Mouse (Mus musculus): ENCODE data around the gene Olfr558. TPM values are rescaled to one million over a fixed set of nuclear protein-coding genes. Genes with fewer than 3 reads are reported as not detected.

Olfr558 gene
- total RNA-seq, 1 experiment = not detected

DNA sequence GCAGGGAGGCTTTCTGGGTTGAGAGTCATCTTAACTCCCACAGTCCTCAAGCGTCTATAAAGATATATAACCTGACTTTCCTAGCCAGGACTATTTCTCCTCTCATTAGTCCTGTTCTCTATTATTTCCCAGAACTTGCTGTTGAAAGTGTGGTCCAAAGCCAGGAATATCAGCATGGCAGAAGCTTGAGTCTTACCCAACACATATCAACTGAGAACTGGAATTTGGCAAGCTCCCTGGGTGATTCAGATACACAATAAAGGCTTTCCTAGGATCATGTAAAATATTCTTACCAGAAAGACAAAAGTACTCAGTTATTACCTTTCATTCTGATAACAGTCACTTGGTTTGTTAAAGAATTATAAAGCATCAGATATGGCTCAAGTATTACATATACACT lies 20.1 kb upstream of the Olfr558 start:
- TF ChIP-seq MAFK (IDR thresholded peaks at IDR 0.05; ENCODE audit: insufficient read depth, low read depth, low read length) (no peak), HCFC1 (IDR thresholded peaks at IDR 0.05; ENCODE audit: borderline replicate concordance, insufficient read depth, low read length) (no peak), CHD2 (IDR thresholded peaks at IDR 0.05; ENCODE audit: low read depth, low read length) (no peak), ZNF384 (IDR thresholded peaks at IDR 0.05; ENCODE audit: low read depth, low read length) (no peak), ZC3H11A (IDR thresholded peaks at IDR 0.05; ENCODE audit: borderline replicate concordance, low read depth, low read length) (no peak)
- H3K4me1 ChIP-seq (ENCODE audit: control insufficient read depth in 2 of 2, insufficient read depth in 2 of 2, low read length in 2 of 2, poor library complexity in 1 of 2) = no peaks in the 10 kb centered on the region; a peak in 1 of 4 replicates
- peaks cover 2% of the 10 kb centered on the region; the same call in 1 of the 2 replicates for H3K36me3 ChIP-seq (ENCODE audit: control insufficient read depth, insufficient read depth, low read length, poor library complexity, severe bottlenecking)
- no peak for DNase-seq (ENCODE audit: low read depth, low spot score)
- H3K27ac ChIP-seq (ENCODE audit: insufficient read depth, low read depth, low read length, poor library complexity, severe bottlenecking) = no peak overlapping the region
- H3K4me3 ChIP-seq (ENCODE audit: insufficient read depth in 1 of 2, low read depth in 1 of 2, low read length in 2 of 2, poor library complexity in 1 of 2, severe bottlenecking in 1 of 2) = no peak overlapping the region
- H3K9ac ChIP-seq (ENCODE audit: insufficient read depth, low read depth, low read length, poor library complexity, severe bottlenecking) = no peak overlapping the region
- H3K9me3 ChIP-seq (ENCODE audit: control insufficient read depth, insufficient read depth, low read depth, low read length) = no peaks in the 10 kb centered on the region
- in situ Hi-C loops (cut with MboI; ENCODE audit: low sequenced_read_pairs in 2 of 2, unreplicated experiment in 2 of 2) = no loop called here

DNA sequence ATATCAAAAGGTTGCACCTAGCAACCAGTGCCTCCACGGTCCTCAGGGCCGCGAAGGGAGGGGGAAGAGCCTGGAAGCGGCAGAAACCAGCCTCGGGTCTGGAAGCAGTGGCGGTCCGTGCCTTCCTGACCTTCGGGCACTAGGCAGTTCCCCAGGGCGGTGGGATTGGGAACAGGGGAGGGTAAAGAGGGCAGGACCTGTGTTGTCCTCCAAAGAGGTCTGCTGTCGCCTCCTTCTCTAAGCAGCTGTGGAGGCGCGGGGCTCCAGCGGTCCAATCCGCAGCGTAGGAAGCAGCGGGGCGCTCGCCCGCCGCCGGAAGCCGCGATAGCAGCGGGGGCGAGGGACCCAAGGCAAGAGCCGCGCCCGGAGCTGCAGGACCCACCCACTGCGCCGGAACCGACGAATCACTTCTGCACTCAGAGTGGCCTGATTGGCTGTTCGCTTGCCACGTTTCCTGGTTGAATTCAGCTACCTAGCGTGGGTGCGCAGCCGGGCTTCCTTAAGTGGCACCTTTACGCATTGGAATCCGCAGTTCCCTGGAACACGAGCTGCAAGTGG lies 15.0 kb upstream of the Olfr558 start, which contains the start of gene Trim68:
TSS of gene Trim68 (minus strand) at position 384 of the 558 bp plus-strand sequence.
- peak; percentile 75 for DNase-seq (ENCODE audit: low read depth, low spot score)
- H3K9ac ChIP-seq (ENCODE audit: insufficient read depth, low read depth, low read length, poor library complexity, severe bottlenecking) = peak within 1 kb of the TSS; percentile 74
- no peak within 1 kb of the TSS for H3K27ac ChIP-seq (ENCODE audit: insufficient read depth, low read depth, low read length, poor library complexity, severe bottlenecking)
- TF ChIP-seq ZC3H11A (IDR thresholded peaks at IDR 0.05; ENCODE audit: borderline replicate concordance, low read depth, low read length) (no peak), CHD2 (IDR thresholded peaks at IDR 0.05; ENCODE audit: low read depth, low read length) (0 out of 2 replicates have a peak, but pooled peaks have one; percentile 27), HCFC1 (IDR thresholded peaks at IDR 0.05; ENCODE audit: borderline replicate concordance, insufficient read depth, low read length) (0 out of 2 replicates have a peak, but pooled peaks have one; percentile 19)
- no peaks in the 10 kb centered on the region; a peak in 1 of 4 replicates for H3K4me1 ChIP-seq (ENCODE audit: control insufficient read depth in 2 of 2, insufficient read depth in 2 of 2, low read length in 2 of 2, poor library complexity in 1 of 2)
- no peaks in the 10 kb centered on the region for H3K36me3 ChIP-seq (ENCODE audit: control insufficient read depth, insufficient read depth, low read length, poor library complexity, severe bottlenecking)
- in situ Hi-C loops (cut with MboI; ENCODE audit: low sequenced_read_pairs in 2 of 2, unreplicated experiment in 2 of 2) = no loop called here
- H3K9me3 ChIP-seq (ENCODE audit: control insufficient read depth, insufficient read depth, low read depth, low read length) = no peaks in the 10 kb centered on the region
- H3K4me3 ChIP-seq (ENCODE audit: insufficient read depth in 1 of 2, low read depth in 1 of 2, low read length in 2 of 2, poor library complexity in 1 of 2, severe bottlenecking in 1 of 2) = peak within 1 kb of the TSS; percentile 71 to 80

DNA sequence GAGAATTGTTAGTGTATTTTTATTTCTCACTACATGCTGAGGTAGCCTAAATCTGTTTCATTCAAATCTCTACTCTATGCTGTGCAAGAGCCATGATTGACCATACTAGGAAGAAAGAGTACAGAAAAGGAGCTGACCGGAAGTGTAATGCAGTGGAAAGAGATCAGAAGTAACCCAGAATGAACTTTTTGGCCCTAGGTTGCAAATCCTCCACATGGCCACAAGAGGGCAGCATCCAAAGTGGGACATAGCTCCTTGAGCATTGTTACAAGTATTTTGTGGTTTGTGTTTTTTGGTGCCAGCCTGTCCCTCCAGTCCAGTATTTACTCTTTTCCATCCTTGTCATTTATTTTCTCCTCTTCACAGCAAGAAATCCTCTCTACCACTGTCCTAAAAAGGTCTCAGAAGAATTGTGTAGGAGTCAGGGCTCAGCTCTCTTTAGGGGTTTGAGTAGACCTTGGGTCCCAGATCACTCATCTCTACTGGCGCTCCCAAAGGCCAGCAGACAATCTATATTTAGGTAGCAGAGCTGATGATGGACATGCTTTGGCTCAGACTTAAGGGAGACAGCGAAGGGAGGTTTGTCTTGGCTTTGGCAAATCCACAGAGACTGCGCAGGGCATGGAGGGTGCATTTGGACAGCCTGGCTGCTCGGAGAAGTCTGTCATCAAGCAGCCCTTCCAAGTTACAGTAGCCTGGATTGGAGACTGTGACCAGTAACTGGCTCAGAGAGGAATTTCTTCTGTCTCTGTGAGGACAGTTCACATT lies 6.5 kb upstream of the Olfr558 start, which contains the start of gene Olfr557:
TSS of gene Olfr557 (plus strand) at position 553 of the 768 bp plus-strand sequence.
- peak; percentile 54 for DNase-seq (ENCODE audit: low read depth, low spot score)
- no peak within 1 kb of the TSS for H3K9ac ChIP-seq (ENCODE audit: insufficient read depth, low read depth, low read length, poor library complexity, severe bottlenecking)
- no peak within 1 kb of the TSS for H3K27ac ChIP-seq (ENCODE audit: insufficient read depth, low read depth, low read length, poor library complexity, severe bottlenecking)
- H3K4me1 ChIP-seq (ENCODE audit: control insufficient read depth in 2 of 2, insufficient read depth in 2 of 2, low read length in 2 of 2, poor library complexity in 1 of 2) = no peaks in the 10 kb centered on the region
- no peaks in the 10 kb centered on the region for H3K36me3 ChIP-seq (ENCODE audit: control insufficient read depth, insufficient read depth, low read length, poor library complexity, severe bottlenecking)
- no peaks in the 10 kb centered on the region for H3K9me3 ChIP-seq (ENCODE audit: control insufficient read depth, insufficient read depth, low read depth, low read length)
- H3K4me3 ChIP-seq (ENCODE audit: insufficient read depth in 1 of 2, low read depth in 1 of 2, low read length in 2 of 2, poor library complexity in 1 of 2, severe bottlenecking in 1 of 2) = no peak within 1 kb of the TSS
- TF ChIP-seq CHD2 (IDR thresholded peaks at IDR 0.05; ENCODE audit: low read depth, low read length) = no peak
- TF ChIP-seq ZNF384 (IDR thresholded peaks at IDR 0.05; ENCODE audit: low read depth, low read length) = no peak
- no peak for TF ChIP-seq MAFK (IDR thresholded peaks at IDR 0.05; ENCODE audit: insufficient read depth, low read depth, low read length)
- TF ChIP-seq HCFC1 (IDR thresholded peaks at IDR 0.05; ENCODE audit: borderline replicate concordance, insufficient read depth, low read length) = no peak
- no peak; the same call in 1 of the 2 replicates for TF ChIP-seq ZC3H11A (IDR thresholded peaks at IDR 0.05; ENCODE audit: borderline replicate concordance, low read depth, low read length)
- in situ Hi-C loops (cut with MboI; ENCODE audit: low sequenced_read_pairs in 2 of 2, unreplicated experiment in 2 of 2) = no loop called here

DNA sequence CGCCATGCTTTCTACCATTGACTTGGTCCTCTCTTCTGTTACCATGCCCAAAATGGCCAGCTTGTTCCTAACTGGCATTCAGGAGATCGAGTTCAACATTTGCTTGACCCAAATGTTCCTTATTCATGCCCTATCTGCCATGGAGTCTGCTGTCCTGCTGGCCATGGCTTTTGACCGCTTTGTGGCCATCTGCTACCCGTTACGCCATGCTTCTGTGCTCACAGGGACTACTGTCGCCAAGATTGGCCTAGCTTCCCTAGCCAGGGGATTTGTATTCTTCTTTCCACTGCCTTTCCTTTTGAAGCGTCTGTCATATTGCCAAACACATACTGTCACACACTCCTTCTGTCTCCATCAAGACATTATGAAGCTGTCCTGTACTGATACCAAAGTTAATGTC lies 3.6 kb upstream of the Olfr558 start:
- Histone ChIP-seq H3K4me3 (ENCODE audit: insufficient read depth in 1 of 2, low read depth in 1 of 2, low read length in 2 of 2, poor library complexity in 1 of 2, severe bottlenecking in 1 of 2) (no peak overlapping the region), H3K36me3 (ENCODE audit: control insufficient read depth, insufficient read depth, low read length, poor library complexity, severe bottlenecking) (no peaks in the 10 kb centered on the region), H3K27ac (ENCODE audit: insufficient read depth, low read depth, low read length, poor library complexity, severe bottlenecking) (no peak overlapping the region), H3K9ac (ENCODE audit: insufficient read depth, low read depth, low read length, poor library complexity, severe bottlenecking) (no peak overlapping the region), H3K9me3 (ENCODE audit: control insufficient read depth, insufficient read depth, low read depth, low read length) (no peaks in the 10 kb centered on the region), H3K4me1 (ENCODE audit: control insufficient read depth in 2 of 2, insufficient read depth in 2 of 2, low read length in 2 of 2, poor library complexity in 1 of 2) (no peaks in the 10 kb centered on the region)
- in situ Hi-C loops (cut with MboI; ENCODE audit: low sequenced_read_pairs in 2 of 2, unreplicated experiment in 2 of 2) = no loop called here
- TF ChIP-seq MAFK (IDR thresholded peaks at IDR 0.05; ENCODE audit: insufficient read depth, low read depth, low read length) (no peak), ZNF384 (IDR thresholded peaks at IDR 0.05; ENCODE audit: low read depth, low read length) (no peak), HCFC1 (IDR thresholded peaks at IDR 0.05; ENCODE audit: borderline replicate concordance, insufficient read depth, low read length) (no peak), CHD2 (IDR thresholded peaks at IDR 0.05; ENCODE audit: low read depth, low read length) (no peak), ZC3H11A (IDR thresholded peaks at IDR 0.05; ENCODE audit: borderline replicate concordance, low read depth, low read length) (no peak)
- no peak for DNase-seq (ENCODE audit: low read depth, low spot score)

All from ES-E14 (cell line).